In genomic region chr5:110809667-110810325, GRCm38 (mm10) we compare ENCODE assay signal across 8 mouse cellular contexts. TPM values are rescaled to one million over a fixed set of nuclear protein-coding genes. Genes with fewer than 3 reads are reported as not detected.
DNase-seq lines count a peak whose midpoint lies in the region; ATAC-seq and TF ChIP-seq lines count a peak whose summit lies in the region.

TSS of gene Ulk1 (minus strand) at chr5:110810097.

- intact Hi-C loops in heart, postnatal 10 days (cut with DNase I), result no loop called here

- peak within 1 kb of the TSS; percentile 99 for H3K4me2 ChIP-seq in forebrain, embryonic 13.5 days
- peak within 1 kb of the TSS; percentile 85 for H3K4me2 ChIP-seq in liver, postnatal 0 days (ENCODE audit: low read depth, low read length)
- peak within 1 kb of the TSS; percentile 67 for H3K4me2 ChIP-seq in neural tube, embryonic 14.5 days (ENCODE audit: low read depth, low read length)

- peaks cover 34% of the 10 kb centered on the region for H3K36me3 ChIP-seq in E14TG2a.4 (ENCODE audit: insufficient read depth, low read length)
- H3K36me3 ChIP-seq in forebrain, embryonic 13.5 days (ENCODE audit: poor library complexity, severe bottlenecking), result peaks cover 26% of the 10 kb centered on the region
- peaks cover 16% of the 10 kb centered on the region for H3K36me3 ChIP-seq in liver, postnatal 0 days (replicated peaks; ENCODE audit: insufficient read depth, low read length)
- H3K36me3 ChIP-seq in neural tube, embryonic 14.5 days (ENCODE audit: control insufficient read depth, insufficient read depth, low read length), result no peaks in the 10 kb centered on the region; the same call in 1 of the 2 replicates

- peak within 1 kb of the TSS; percentile 98 for H3K9ac ChIP-seq in forebrain, embryonic 13.5 days
- H3K9ac ChIP-seq in liver, postnatal 0 days (replicated peaks), result peak within 1 kb of the TSS; percentile 100
- peak within 1 kb of the TSS; percentile 95 for H3K9ac ChIP-seq in neural tube, embryonic 14.5 days (replicated peaks; ENCODE audit: low read depth, low read length)

- no peak for TF ChIP-seq EP300 in liver, postnatal 0 days (IDR thresholded peaks at IDR 0.05; ENCODE audit: low read depth)

- no peaks in the 10 kb centered on the region for H3K27me3 ChIP-seq in E14TG2a.4 (ENCODE audit: insufficient read depth, low read length)
- H3K27me3 ChIP-seq in forebrain, embryonic 13.5 days, result no peaks in the 10 kb centered on the region
- H3K27me3 ChIP-seq in liver, postnatal 0 days (ENCODE audit: insufficient read depth, low read length), result no peaks in the 10 kb centered on the region
- no peaks in the 10 kb centered on the region for H3K27me3 ChIP-seq in neural tube, embryonic 14.5 days (ENCODE audit: control insufficient read depth, insufficient read depth, low read length)

- peak within 1 kb of the TSS; percentile 91 for H3K27ac ChIP-seq in forebrain, embryonic 13.5 days
- H3K27ac ChIP-seq in liver, postnatal 0 days (ENCODE audit: low read depth), result peak within 1 kb of the TSS; percentile 98
- H3K27ac ChIP-seq in neural tube, embryonic 14.5 days (ENCODE audit: low read depth, low read length), result peak within 1 kb of the TSS; percentile 87

- peak within 1 kb of the TSS; percentile 92 for H3K4me3 ChIP-seq in E14TG2a.4 (replicated peaks; ENCODE audit: low read length)
- H3K4me3 ChIP-seq in forebrain, embryonic 13.5 days, result peak within 1 kb of the TSS; percentile 94
- peak within 1 kb of the TSS; percentile 82 for H3K4me3 ChIP-seq in liver, postnatal 0 days (ENCODE audit: low read depth, low read length)
- H3K4me3 ChIP-seq in neural tube, embryonic 14.5 days (ENCODE audit: low read depth, low read length), result peak within 1 kb of the TSS; percentile 94

- ATAC-seq in forebrain, embryonic 13.5 days, result peak; percentile 96
- ATAC-seq in liver, postnatal 0 days, result peak; percentile 85
- peak; percentile 94 for ATAC-seq in neural tube, embryonic 14.5 days (ENCODE audit: low read depth)

- WGBS in forebrain, embryonic 13.5 days, result under 1% methylated on average over 65 of the region's 80 CpGs
- under 1% methylated on average over 80 of the region's 80 CpGs for WGBS in large intestine, adult 2 months
- 2% methylated on average over 53 of the region's 80 CpGs for WGBS in liver, postnatal 0 days (ENCODE audit: insufficient replicate concordance)
- under 1% methylated on average over 67 of the region's 80 CpGs for WGBS in neural tube, embryonic 14.5 days

- peaks cover 66% of the 10 kb centered on the region for H3K4me1 ChIP-seq in E14TG2a.4 (replicated peaks; ENCODE audit: low read depth, low read length)
- peaks cover 43% of the 10 kb centered on the region for H3K4me1 ChIP-seq in forebrain, embryonic 13.5 days
- H3K4me1 ChIP-seq in liver, postnatal 0 days (ENCODE audit: insufficient read depth), result peaks cover 35% of the 10 kb centered on the region
- H3K4me1 ChIP-seq in neural tube, embryonic 14.5 days (ENCODE audit: control insufficient read depth, insufficient read depth, low read length), result peaks cover 29% of the 10 kb centered on the region

- peak; percentile 100 for DNase-seq in c-Kit-positive CD71-positive TER-119-positive erythroid progenitor cells, embryonic 14.5 days (ENCODE audit: low spot score)
- DNase-seq in heart, postnatal 10 days, result peak; percentile 100
- DNase-seq in large intestine, adult 2 months (ENCODE audit: low read depth, low spot score), result peak; percentile 95
- peak; percentile 100 for DNase-seq in liver, postnatal 0 days
- DNase-seq in testis, postnatal 10 days (ENCODE audit: low spot score), result peak; percentile 100

- H3K9me3 ChIP-seq in E14TG2a.4 (ENCODE audit: low read length), result no peaks in the 10 kb centered on the region
- H3K9me3 ChIP-seq in forebrain, embryonic 13.5 days (replicated peaks), result no peaks in the 10 kb centered on the region
- H3K9me3 ChIP-seq in liver, postnatal 0 days (ENCODE audit: low read length), result no peaks in the 10 kb centered on the region
- no peaks in the 10 kb centered on the region for H3K9me3 ChIP-seq in neural tube, embryonic 14.5 days (ENCODE audit: control insufficient read depth, low read length)

- no peak for TF ChIP-seq CTCF in E14TG2a.4 (conservative IDR thresholded peaks at IDR 0.05; ENCODE audit: low read length)
- TF ChIP-seq CTCF in liver, postnatal 0 days (IDR thresholded peaks at IDR 0.05; ENCODE audit: low read depth), result no peak

RNA-seq across cellular contexts. Expression of gene Ulk1, which starts in this region (rescaled TPM):
- 32.4 and 38.2 TPM in 2 replicates for polyA plus RNA-seq in forebrain, embryonic 13.5 days (2015; fragmentation: Nextera tagmentation; extraction: Ambion mirVana)
- total RNA-seq in heart, postnatal 10 days (2021), result 10 to 100 TPM; 70.5 to 75.6 TPM
- polyA plus RNA-seq in large intestine, adult 2 months (2012; rRNA removed), result 16.6 and 21.0 TPM in 2 replicates
- 7.9 and 8.1 TPM in 2 replicates for polyA plus RNA-seq in liver, postnatal 0 days (2015; fragmentation: Nextera tagmentation; extraction: Ambion mirVana)
- polyA plus RNA-seq in neural tube, embryonic 14.5 days (2014; fragmentation: Nextera tagmentation; extraction: Ambion mirVana), result 52.6 and 55.7 TPM in 2 replicates

Comparison
In these comparisons a context has a peak if more than half of its experiments do, and no peak if none do; other contexts are left out.
1. Peak in every context shown above with its lines: DNase-seq, ATAC-seq, H3K4me3 ChIP-seq and H3K27ac ChIP-seq.